Mouse (Mus musculus) liver, embryonic 14.5 days (tissue): ENCODE results near the gene Jaml.
"Not testable (repeated sequence)": the region's sequence is repeated elsewhere in the genome, so short reads cannot be mapped to it uniquely, and the experiment has no call there.

Experiments used
- CTCF ChIP-seq: IDR thresholded peaks from 2 replicates; pipeline ENCODE4 v1.5.1; 2016; ENCODE audit warnings: antibody characterized with exemption, low read depth, control low read depth
- EP300 ChIP-seq: IDR thresholded peaks from 2 replicates; pipeline ENCODE4 v1.6.1; 2016; ENCODE audit warnings: antibody characterized with exemption, low read depth

DNA sequence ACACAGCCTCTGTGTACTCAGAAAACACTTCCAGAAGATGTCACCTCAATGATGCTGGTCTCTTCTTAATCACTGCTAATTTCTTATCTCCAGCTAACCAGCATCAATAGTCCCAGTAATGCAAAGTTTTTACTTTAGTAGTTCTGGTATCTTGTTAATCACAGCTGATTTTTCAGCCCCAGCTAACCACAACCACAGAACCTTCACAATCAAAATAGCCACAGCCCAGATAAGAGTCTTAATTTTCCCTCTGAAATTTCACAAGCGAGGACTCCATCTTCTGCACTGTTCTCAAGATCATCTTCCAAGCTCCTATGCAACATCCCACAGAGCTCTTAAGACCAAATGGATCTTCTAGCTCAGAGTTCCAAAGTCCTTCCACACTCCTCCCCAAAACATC, 41.2 kb upstream of the Jaml start:
- not testable (repeated sequence) for TF ChIP-seq CTCF, EP300
